Mouse (Mus musculus): ENCODE data around the gene Cacna1c. TPM values are rescaled to one million over a fixed set of nuclear protein-coding genes. Genes with fewer than 3 reads are reported as not detected.

Cacna1c gene
- polyA plus RNA-seq, 1 experiment = not detected

GRCm38 (mm10) chr6:118646265-118647061 lies 549.8 kb downstream of the Cacna1c start:
- Histone ChIP-seq H3ac (ENCODE audit: control insufficient read depth, insufficient read length) (no peak overlapping the region), H3K27me3 (ENCODE audit: control insufficient read depth, insufficient read depth, insufficient read length) (peaks cover 17% of the 10 kb centered on the region), H3K4me3 (no peak overlapping the region), H3K36me3 (ENCODE audit: control insufficient read depth, insufficient read depth) (no peaks in the 10 kb centered on the region), H3K4me2 (ENCODE audit: low read depth) (no peak overlapping the region), H3K79me2 (ENCODE audit: control insufficient read depth, insufficient read depth) (no peaks in the 10 kb centered on the region)
- TF ChIP-seq MYOD1 (IDR thresholded peaks at IDR 0.05; ENCODE audit: control insufficient read depth in 1 of 3, insufficient read length in 2 of 3, low read depth in 2 of 3) (no peak), MAX (IDR thresholded peaks at IDR 0.05; ENCODE audit: low read depth) (no peak), POLR2A (IDR thresholded peaks at IDR 0.05; ENCODE audit: insufficient read length, low read depth) (no peak), MYOG (IDR thresholded peaks at IDR 0.05; ENCODE audit: control insufficient read depth in 1 of 3, insufficient read depth in 1 of 3, insufficient read length in 2 of 3, low read depth in 2 of 3) (no peak), SRF (IDR thresholded peaks at IDR 0.05; ENCODE audit: control insufficient read depth, insufficient read length, low read depth) (no peak), REST (IDR thresholded peaks at IDR 0.05; ENCODE audit: insufficient read depth, insufficient read length) (no peak), CEBPB (IDR thresholded peaks at IDR 0.05; ENCODE audit: insufficient read depth, poor library complexity, severe bottlenecking) (no peak), USF1 (IDR thresholded peaks at IDR 0.05; ENCODE audit: low read depth) (no peak), TCF3 (IDR thresholded peaks at IDR 0.05; ENCODE audit: insufficient read length, low read depth) (no peak), TCF12 (IDR thresholded peaks at IDR 0.05; ENCODE audit: insufficient read depth, poor library complexity, severe bottlenecking) (no peak), POLR2AphosphoS2 (IDR thresholded peaks at IDR 0.05; ENCODE audit: insufficient read length, low read depth) (no peak)

GRCm38 (mm10) chr6:118644866-118645265 lies 551.4 kb downstream of the Cacna1c start:
- TF ChIP-seq MYOG (IDR thresholded peaks at IDR 0.05; ENCODE audit: control insufficient read depth in 1 of 3, insufficient read depth in 1 of 3, insufficient read length in 2 of 3, low read depth in 2 of 3) (no peak), MAX (IDR thresholded peaks at IDR 0.05; ENCODE audit: low read depth) (no peak), POLR2A (IDR thresholded peaks at IDR 0.05; ENCODE audit: insufficient read length, low read depth) (no peak), MYOD1 (IDR thresholded peaks at IDR 0.05; ENCODE audit: control insufficient read depth in 1 of 3, insufficient read length in 2 of 3, low read depth in 2 of 3) (no peak), REST (IDR thresholded peaks at IDR 0.05; ENCODE audit: insufficient read depth, insufficient read length) (no peak), TCF3 (IDR thresholded peaks at IDR 0.05; ENCODE audit: insufficient read length, low read depth) (no peak), SRF (IDR thresholded peaks at IDR 0.05; ENCODE audit: control insufficient read depth, insufficient read length, low read depth) (no peak), E2F4 (IDR thresholded peaks at IDR 0.05; ENCODE audit: insufficient read depth) (no peak), TCF12 (IDR thresholded peaks at IDR 0.05; ENCODE audit: insufficient read depth, poor library complexity, severe bottlenecking) (no peak), USF1 (IDR thresholded peaks at IDR 0.05; ENCODE audit: low read depth) (no peak)
- H3K4me2 ChIP-seq (ENCODE audit: low read depth) = no peak overlapping the region
- H3K36me3 ChIP-seq (ENCODE audit: control insufficient read depth, insufficient read depth) = no peaks in the 10 kb centered on the region
- no peak overlapping the region for H3ac ChIP-seq (ENCODE audit: control insufficient read depth, insufficient read length)
- no peak overlapping the region for H3K4me3 ChIP-seq
- peaks cover 17% of the 10 kb centered on the region for H3K27me3 ChIP-seq (ENCODE audit: control insufficient read depth, insufficient read depth, insufficient read length)
- no peaks in the 10 kb centered on the region for H3K79me2 ChIP-seq (ENCODE audit: control insufficient read depth, insufficient read depth)

- H3K4me3 ChIP-seq = no peak overlapping the region
- peaks cover 17% of the 10 kb centered on the region for H3K27me3 ChIP-seq (ENCODE audit: control insufficient read depth, insufficient read depth, insufficient read length)
- H3K36me3 ChIP-seq (ENCODE audit: control insufficient read depth, insufficient read depth) = no peaks in the 10 kb centered on the region
- H3K79me2 ChIP-seq (ENCODE audit: control insufficient read depth, insufficient read depth) = no peaks in the 10 kb centered on the region
- no peak for TF ChIP-seq CEBPB (IDR thresholded peaks at IDR 0.05; ENCODE audit: insufficient read depth, poor library complexity, severe bottlenecking)
- TF ChIP-seq MYOG (IDR thresholded peaks at IDR 0.05; ENCODE audit: control insufficient read depth in 1 of 3, insufficient read depth in 1 of 3, insufficient read length in 2 of 3, low read depth in 2 of 3) = no peak
- TF ChIP-seq SRF (IDR thresholded peaks at IDR 0.05; ENCODE audit: control insufficient read depth, insufficient read length, low read depth) = no peak
- TF ChIP-seq TCF12 (IDR thresholded peaks at IDR 0.05; ENCODE audit: insufficient read depth, poor library complexity, severe bottlenecking) = no peak
- TF ChIP-seq USF1 (IDR thresholded peaks at IDR 0.05; ENCODE audit: low read depth) = no peak
- no peak for TF ChIP-seq E2F4 (IDR thresholded peaks at IDR 0.05; ENCODE audit: insufficient read depth)
- no peak for TF ChIP-seq TCF3 (IDR thresholded peaks at IDR 0.05; ENCODE audit: insufficient read length, low read depth)
- no peak for TF ChIP-seq POLR2AphosphoS2 (IDR thresholded peaks at IDR 0.05; ENCODE audit: insufficient read length, low read depth)
- TF ChIP-seq MAX (IDR thresholded peaks at IDR 0.05; ENCODE audit: low read depth) = no peak
- H3K4me2 ChIP-seq (ENCODE audit: low read depth) = no peak overlapping the region
- H3ac ChIP-seq (ENCODE audit: control insufficient read depth, insufficient read length) = no peak overlapping the region
Observed at GRCm38 (mm10) chr6:118643541-118643940, 552.7 kb downstream of the Cacna1c start.

- H3K4me2 ChIP-seq (ENCODE audit: low read depth) = no peak overlapping the region
- TF ChIP-seq CEBPB (IDR thresholded peaks at IDR 0.05; ENCODE audit: insufficient read depth, poor library complexity, severe bottlenecking) (no peak), MYOG (IDR thresholded peaks at IDR 0.05; ENCODE audit: control insufficient read depth in 1 of 3, insufficient read depth in 1 of 3, insufficient read length in 2 of 3, low read depth in 2 of 3) (no peak), TCF12 (IDR thresholded peaks at IDR 0.05; ENCODE audit: insufficient read depth, poor library complexity, severe bottlenecking) (no peak), REST (IDR thresholded peaks at IDR 0.05; ENCODE audit: insufficient read depth, insufficient read length) (no peak), E2F4 (IDR thresholded peaks at IDR 0.05; ENCODE audit: insufficient read depth) (no peak), MYOD1 (IDR thresholded peaks at IDR 0.05; ENCODE audit: control insufficient read depth in 1 of 3, insufficient read length in 2 of 3, low read depth in 2 of 3) (no peak), TCF3 (IDR thresholded peaks at IDR 0.05; ENCODE audit: insufficient read length, low read depth) (no peak), USF1 (IDR thresholded peaks at IDR 0.05; ENCODE audit: low read depth) (no peak), POLR2A (IDR thresholded peaks at IDR 0.05; ENCODE audit: insufficient read length, low read depth) (no peak), MAX (IDR thresholded peaks at IDR 0.05; ENCODE audit: low read depth) (no peak), POLR2AphosphoS2 (IDR thresholded peaks at IDR 0.05; ENCODE audit: insufficient read length, low read depth) (no peak), SRF (IDR thresholded peaks at IDR 0.05; ENCODE audit: control insufficient read depth, insufficient read length, low read depth) (no peak)
- H3K27me3 ChIP-seq (ENCODE audit: control insufficient read depth, insufficient read depth, insufficient read length) = peaks cover 17% of the 10 kb centered on the region
- no peak overlapping the region for H3K4me3 ChIP-seq
- H3K36me3 ChIP-seq (ENCODE audit: control insufficient read depth, insufficient read depth) = no peaks in the 10 kb centered on the region
- no peaks in the 10 kb centered on the region for H3K79me2 ChIP-seq (ENCODE audit: control insufficient read depth, insufficient read depth)
- no peak overlapping the region for H3ac ChIP-seq (ENCODE audit: control insufficient read depth, insufficient read length)
Observed at GRCm38 (mm10) chr6:118641671-118642325, 554.4 kb downstream of the Cacna1c start.

All from myocyte (in vitro differentiated cells).